Mouse (Mus musculus) monocyte, adult 59 days (primary cell): ENCODE data around the gene Ccdc88c. TPM values are rescaled to one million over a fixed set of nuclear protein-coding genes. Genes with fewer than 3 reads are reported as not detected.

Experiments
- total RNA-seq, 2 experiments: library from RNA; stranded (reverse); gene quantifications; one replicate each; pipeline ENCODE4 v1.2.4; 2023

Ccdc88c gene
- total RNA-seq = 100 to 1,000 TPM; 267 to 308 TPM

DNA sequence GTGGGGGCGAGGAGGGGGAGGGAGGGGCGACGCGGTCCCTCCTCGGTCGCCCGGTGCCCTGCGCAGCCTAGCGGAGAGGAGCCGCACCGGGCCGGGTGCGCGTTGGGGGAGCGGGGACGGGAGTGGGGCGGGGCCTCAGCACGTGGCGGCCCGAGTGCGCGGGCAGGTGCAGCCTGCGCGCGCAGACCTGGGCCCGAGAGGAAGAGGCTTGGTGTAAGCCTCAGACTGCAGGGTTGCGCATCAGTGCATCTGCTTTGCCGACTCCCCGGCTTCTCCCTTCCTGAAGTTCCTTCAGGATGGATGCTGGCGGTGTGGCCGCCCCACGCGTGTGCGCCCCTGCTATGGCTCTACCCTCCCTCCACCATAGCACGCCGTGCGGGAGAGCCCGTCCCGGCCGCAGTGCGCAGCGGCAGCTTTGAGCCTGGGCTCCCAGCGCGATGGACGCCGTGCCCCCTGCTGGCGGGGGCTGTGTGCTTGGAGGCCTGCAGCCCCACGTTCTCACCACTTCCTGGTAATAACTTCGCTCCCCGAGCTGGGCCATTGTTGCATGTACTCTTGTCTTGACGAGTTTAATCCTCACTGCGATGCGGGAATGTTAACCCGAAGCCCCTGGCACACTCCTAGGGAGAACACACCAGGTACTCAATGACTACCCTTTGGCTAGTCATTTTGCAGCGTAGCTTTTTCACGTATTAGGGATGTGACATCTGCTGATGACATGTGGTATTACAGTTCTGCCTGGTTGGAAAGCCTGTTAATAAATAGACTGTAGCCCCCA, at the start of gene Ccdc88c:
Gene Ccdc88c, minus strand, starts transcription at position 103 of the 778 bp plus-strand sequence.

DNA sequence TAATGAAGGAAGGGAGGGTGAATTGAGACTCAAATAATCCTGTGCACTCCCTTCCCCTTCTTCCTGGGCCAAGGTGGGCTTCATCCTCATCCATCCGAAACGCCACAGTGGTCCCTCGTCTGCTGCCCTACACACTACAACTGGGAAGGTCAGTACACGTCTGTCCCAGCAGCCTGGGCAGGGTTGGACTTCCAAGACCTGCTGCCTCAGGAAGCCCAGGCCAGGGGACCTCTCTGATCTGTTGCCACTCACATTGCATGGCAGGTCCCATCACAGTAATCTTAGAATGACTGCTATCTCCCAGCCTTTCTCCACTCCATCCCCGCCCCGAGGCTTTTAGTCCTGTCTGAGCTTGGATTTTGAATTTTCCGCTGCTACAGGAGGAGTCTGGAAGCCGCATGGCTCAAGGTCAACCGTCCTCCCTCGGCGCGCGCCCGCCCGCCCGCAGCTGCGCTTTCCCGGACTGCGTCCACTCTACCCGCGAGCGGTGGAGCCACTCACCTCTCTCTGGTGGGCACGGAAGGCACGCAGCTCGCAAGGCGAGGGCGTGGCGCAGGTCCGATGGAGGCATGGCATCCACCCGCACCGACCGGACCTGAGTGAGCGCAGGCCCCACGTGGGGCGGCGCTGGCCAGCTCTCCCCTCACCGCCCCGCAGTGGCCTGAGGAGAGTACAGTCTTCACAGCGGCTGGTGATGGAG, 121.1 kb downstream of the Ccdc88c start, which contains the start of gene Gpr68:
Gene Gpr68, minus strand, starts transcription at position 601 of the 700 bp plus-strand sequence.

Other genes starting within 250 kb of the Ccdc88c start
- gene Dglucy, start 250.0 kb downstream of the Ccdc88c start, total RNA-seq = 10 to 100 TPM; 31.0 to 38.1 TPM
- gene Gpr68, start 120.9 kb downstream of the Ccdc88c start, total RNA-seq = 1 to 10 TPM; 6.9 to 8.4 TPM
- 100 to 1,000 TPM in 1 of 2 experiments, 10 to 100 TPM in 1; 93.0 to 102 TPM for gene Ppp4r3a, start 54.6 kb upstream of the Ccdc88c start, total RNA-seq